Mouse (Mus musculus) spleen, adult 2 months (tissue): ENCODE results near the gene Elac2.

Source experiments
- CTCF ChIP-seq: fragments of 200-500 bp; IDR thresholded peaks from 2 replicates; pipeline ENCODE4 v1.5.1; 2011; ENCODE audit warnings: mild to moderate bottlenecking, inconsistent platforms; ENCODE audit not compliant: insufficient read depth, insufficient read length, insufficient replicate concordance; ENCODE audit errors: extremely low read depth
- POLR2A ChIP-seq: fragments of 200-500 bp; IDR thresholded peaks from 2 replicates; pipeline ENCODE4 v1.6.1; 2011; ENCODE audit warnings: low read depth, low read length, inconsistent platforms

- TF ChIP-seq POLR2A (no peak), CTCF (no peak)
Observed at GRCm38 (mm10) chr11:65028049-65028448, 49.2 kb downstream of the Elac2 start.
